Mouse (Mus musculus): ENCODE results near the gene Qpctl. TPM values are rescaled to one million over a fixed set of nuclear protein-coding genes. Genes with fewer than 3 reads are reported as not detected.

Gene Qpctl
- polyA plus RNA-seq, 1 experiment from 2014 or later, result 13.3 TPM

- ATAC-seq (replicated peaks; ENCODE audit: low FRiP score, low read depth), result peak; percentile 33; the same call in 1 of the 2 replicates
- Histone ChIP-seq H3K9ac (ENCODE audit: low read depth, low read length) (peak overlapping the region; percentile 64), H3K4me2 (ENCODE audit: low read length) (peak overlapping the region; percentile 90), H3K27me3 (ENCODE audit: insufficient read depth, low read length) (peaks cover 38% of the 10 kb centered on the region), H3K27ac (peak overlapping the region; percentile 37; the same call in 1 of the 2 replicates), H3K4me1 (replicated peaks; ENCODE audit: insufficient read depth, low read length) (peaks cover 24% of the 10 kb centered on the region), H3K9me3 (replicated peaks; ENCODE audit: low read length) (no peaks in the 10 kb centered on the region), H3K36me3 (ENCODE audit: insufficient read depth, low read length) (0 out of 2 replicates have a peak, but pooled peaks cover under 1% of the 10 kb centered on the region), H3K4me3 (replicated peaks; ENCODE audit: low read depth, low read length) (peak overlapping the region; percentile 56)
- no peak for TF ChIP-seq CTCF (IDR thresholded peaks at IDR 0.05; ENCODE audit: low read depth)
- WGBS, result under 1% methylated on average over 27 of the region's 27 CpGs
- peak; percentile 72 for DNase-seq (ENCODE audit: low spot score)
Measured at GRCm38 (mm10) chr7:19180862-19181429, 31.9 kb upstream of the Qpctl start.

GRCm38 (mm10) chr7:19179936-19180335 is 30.8 kb upstream of the Qpctl start:
- Histone ChIP-seq H3K9ac (ENCODE audit: low read depth, low read length) (no peak overlapping the region), H3K36me3 (ENCODE audit: insufficient read depth, low read length) (no peaks in the 10 kb centered on the region), H3K9me3 (replicated peaks; ENCODE audit: low read length) (no peaks in the 10 kb centered on the region), H3K27ac (no peak overlapping the region), H3K4me3 (replicated peaks; ENCODE audit: low read depth, low read length) (no peak overlapping the region), H3K4me2 (ENCODE audit: low read length) (no peak overlapping the region), H3K27me3 (ENCODE audit: insufficient read depth, low read length) (peaks cover 44% of the 10 kb centered on the region), H3K4me1 (replicated peaks; ENCODE audit: insufficient read depth, low read length) (peaks cover 24% of the 10 kb centered on the region)
- ATAC-seq (replicated peaks; ENCODE audit: low FRiP score, low read depth), result no peak
- no peak for DNase-seq (ENCODE audit: low spot score)
- TF ChIP-seq CTCF (IDR thresholded peaks at IDR 0.05; ENCODE audit: low read depth), result no peak
- 40% methylated on average over 6 of the region's 6 CpGs for WGBS

- Histone ChIP-seq H3K4me1 (replicated peaks; ENCODE audit: insufficient read depth, low read length) (peaks cover 24% of the 10 kb centered on the region), H3K36me3 (ENCODE audit: insufficient read depth, low read length) (no peaks in the 10 kb centered on the region), H3K4me3 (replicated peaks; ENCODE audit: low read depth, low read length) (0 out of 2 replicates have a peak overlapping the region, but pooled peaks have one; percentile 1), H3K27ac (no peak overlapping the region), H3K9me3 (replicated peaks; ENCODE audit: low read length) (no peaks in the 10 kb centered on the region), H3K9ac (ENCODE audit: low read depth, low read length) (no peak overlapping the region), H3K4me2 (ENCODE audit: low read length) (peak overlapping the region; percentile 45), H3K27me3 (ENCODE audit: insufficient read depth, low read length) (peaks cover 44% of the 10 kb centered on the region)
- DNase-seq (ENCODE audit: low spot score), result peak; percentile 78
- WGBS, result under 1% methylated on average over 31 of the region's 32 CpGs
- peak; percentile 14; the same call in 1 of the 2 replicates for ATAC-seq (replicated peaks; ENCODE audit: low FRiP score, low read depth)
- TF ChIP-seq CTCF (IDR thresholded peaks at IDR 0.05; ENCODE audit: low read depth), result peak; percentile 72
Measured at GRCm38 (mm10) chr7:19179173-19179572, 30.1 kb upstream of the Qpctl start.

DNA sequence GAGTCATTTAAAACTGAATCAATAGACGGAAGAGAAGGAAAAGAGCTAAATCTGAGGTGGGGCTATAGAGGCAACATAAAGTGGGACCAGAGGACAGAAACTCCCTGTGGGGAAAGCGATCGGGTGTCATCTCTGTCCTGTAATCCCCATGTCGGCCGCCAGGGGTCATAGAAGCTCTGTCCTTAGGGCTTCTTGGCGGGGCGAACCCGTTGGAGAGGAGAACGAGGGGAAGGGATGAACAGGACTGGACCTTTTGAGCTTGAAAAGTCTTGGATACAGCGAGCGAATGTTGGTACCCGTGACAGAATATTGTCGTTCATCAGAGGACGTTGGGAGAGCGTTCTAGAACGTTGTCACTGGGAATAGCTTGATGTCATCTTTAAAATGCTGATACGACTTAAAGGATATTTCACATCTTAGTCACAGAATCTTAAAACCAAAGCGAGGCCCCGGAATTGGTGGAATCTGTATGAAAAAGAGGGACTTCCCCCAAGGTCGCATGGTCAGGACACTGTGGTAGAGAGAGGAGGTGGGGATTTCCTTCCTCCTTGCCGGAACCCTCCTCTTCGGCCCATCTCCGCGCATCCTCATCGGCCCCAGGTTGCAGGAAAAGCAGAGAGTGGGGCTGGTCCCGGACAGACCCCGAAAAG is 29.5 kb upstream of the Qpctl start:
- peaks cover 44% of the 10 kb centered on the region for H3K27me3 ChIP-seq (ENCODE audit: insufficient read depth, low read length)
- no peak overlapping the region for H3K27ac ChIP-seq
- 0 out of 2 replicates have a peak overlapping the region, but pooled peaks have one; percentile 2 for H3K4me3 ChIP-seq (replicated peaks; ENCODE audit: low read depth, low read length)
- DNase-seq (ENCODE audit: low spot score) (peak; percentile 72), ATAC-seq (replicated peaks; ENCODE audit: low FRiP score, low read depth) (no peak)
- no peaks in the 10 kb centered on the region for H3K36me3 ChIP-seq (ENCODE audit: insufficient read depth, low read length)
- WGBS, result 7% methylated on average over 27 of the region's 27 CpGs
- TF ChIP-seq CTCF (IDR thresholded peaks at IDR 0.05; ENCODE audit: low read depth), result peak; percentile 86
- H3K4me1 ChIP-seq (replicated peaks; ENCODE audit: insufficient read depth, low read length), result peaks cover 24% of the 10 kb centered on the region
- H3K9ac ChIP-seq (ENCODE audit: low read depth, low read length), result no peak overlapping the region
- H3K4me2 ChIP-seq (ENCODE audit: low read length), result peak overlapping the region; percentile 45
- H3K9me3 ChIP-seq (replicated peaks; ENCODE audit: low read length), result no peaks in the 10 kb centered on the region

- Histone ChIP-seq H3K4me3 (replicated peaks; ENCODE audit: low read depth, low read length) (no peak overlapping the region), H3K4me1 (replicated peaks; ENCODE audit: insufficient read depth, low read length) (peaks cover 24% of the 10 kb centered on the region), H3K9ac (ENCODE audit: low read depth, low read length) (no peak overlapping the region), H3K4me2 (ENCODE audit: low read length) (no peak overlapping the region), H3K9me3 (replicated peaks; ENCODE audit: low read length) (no peaks in the 10 kb centered on the region), H3K27me3 (ENCODE audit: insufficient read depth, low read length) (peaks cover 44% of the 10 kb centered on the region), H3K27ac (no peak overlapping the region), H3K36me3 (ENCODE audit: insufficient read depth, low read length) (no peaks in the 10 kb centered on the region)
- 9% methylated on average over 17 of the region's 18 CpGs for WGBS
- ATAC-seq (replicated peaks; ENCODE audit: low FRiP score, low read depth) (no peak), DNase-seq (ENCODE audit: low spot score) (no peak)
- no peak for TF ChIP-seq CTCF (IDR thresholded peaks at IDR 0.05; ENCODE audit: low read depth)
Measured at GRCm38 (mm10) chr7:19178035-19178434, 28.9 kb upstream of the Qpctl start.

DNA sequence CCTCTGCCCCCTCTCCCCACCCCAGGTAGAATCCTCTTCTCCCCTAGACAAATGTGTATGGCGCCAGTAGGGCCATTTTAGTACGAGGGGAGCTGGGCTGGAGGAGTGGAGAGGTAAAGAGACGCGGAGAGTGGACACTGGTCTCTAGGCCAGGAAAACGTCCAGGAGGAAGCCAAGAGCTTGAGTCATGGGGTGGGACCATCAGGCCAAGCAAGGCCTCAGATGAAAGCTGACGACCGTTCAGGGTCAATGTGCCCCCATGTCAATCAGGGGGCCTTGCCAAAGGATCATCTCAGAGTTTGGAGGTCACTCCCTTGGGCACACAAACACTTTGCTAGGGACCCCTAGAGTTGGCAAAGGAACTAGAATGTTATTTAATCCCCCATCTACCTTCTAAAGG is 28.1 kb upstream of the Qpctl start:
- WGBS, result 76% methylated on average over 7 of the region's 7 CpGs
- DNase-seq (ENCODE audit: low spot score) (no peak), ATAC-seq (replicated peaks; ENCODE audit: low FRiP score, low read depth) (no peak)
- Histone ChIP-seq H3K9me3 (replicated peaks; ENCODE audit: low read length) (no peaks in the 10 kb centered on the region), H3K4me3 (replicated peaks; ENCODE audit: low read depth, low read length) (no peak overlapping the region), H3K36me3 (ENCODE audit: insufficient read depth, low read length) (no peaks in the 10 kb centered on the region), H3K9ac (ENCODE audit: low read depth, low read length) (no peak overlapping the region), H3K4me1 (replicated peaks; ENCODE audit: insufficient read depth, low read length) (peaks cover 20% of the 10 kb centered on the region), H3K27ac (no peak overlapping the region), H3K4me2 (ENCODE audit: low read length) (no peak overlapping the region), H3K27me3 (ENCODE audit: insufficient read depth, low read length) (peaks cover 44% of the 10 kb centered on the region)
- no peak for TF ChIP-seq CTCF (IDR thresholded peaks at IDR 0.05; ENCODE audit: low read depth)
